Mouse (Mus musculus) spleen, postnatal 14 days (tissue): Measurements from ENCODE around the gene Trnp1.
A peak's percentile ranks its signal among the peaks of the same experiment; 100 is the strongest.

Source experiments
- DNase-seq, 2 experiments: peaks; one replicate each; pipeline ENCODE4 v3.0.0; 2021 to 2022; ENCODE audit warnings: low spot score in 2 of 2

Gene Trnp1

GRCm38 (mm10) chr4:133460006-133460405 is 38.3 kb downstream of the Trnp1 start:
- DNase-seq = no peak

- no peak for DNase-seq
These were observed 40.3 kb downstream of the Trnp1 start for GRCm38 (mm10) chr4:133458044-133458443.

- DNase-seq = no peak
These were observed 45.9 kb downstream of the Trnp1 start for GRCm38 (mm10) chr4:133452433-133452832.

- DNase-seq = peak; percentile 66 to 85
These were observed 46.8 kb downstream of the Trnp1 start for GRCm38 (mm10) chr4:133451536-133451935.

GRCm38 (mm10) chr4:133449726-133450125 is 48.6 kb downstream of the Trnp1 start:
- DNase-seq = peak in 1 of 2 experiments; percentile 52

- DNase-seq = no peak
These were observed 49.5 kb downstream of the Trnp1 start for GRCm38 (mm10) chr4:133448708-133449388.

- no peak for DNase-seq
These were observed 50.4 kb downstream of the Trnp1 start for GRCm38 (mm10) chr4:133447967-133448366.

- no peak for DNase-seq
These were observed 51.0 kb downstream of the Trnp1 start for GRCm38 (mm10) chr4:133447366-133447765.

- no peak for DNase-seq
These were observed 52.6 kb downstream of the Trnp1 start for GRCm38 (mm10) chr4:133445727-133446126.

GRCm38 (mm10) chr4:133443085-133443484 is 55.3 kb downstream of the Trnp1 start:
- DNase-seq = no peak

GRCm38 (mm10) chr4:133442194-133442593 is 56.2 kb downstream of the Trnp1 start:
- no peak for DNase-seq
